Mouse (Mus musculus) megakaryocyte-erythroid progenitor cell, adult 5 weeks (primary cell): ENCODE measurements around the gene Zfp420. TPM values are rescaled to one million over a fixed set of nuclear protein-coding genes. Genes with fewer than 3 reads are reported as not detected.

Experiments used
- polyA plus RNA-seq: library from polyadenylated mRNA; stranded (reverse); fragments of >175 nt; gene quantifications from 2 replicates; pipeline ENCODE4 v1.2.3, GENCODE M21; 2012

The Zfp420 gene
- polyA plus RNA-seq = 0.32 and 0.38 TPM in 2 replicates

GRCm38 (mm10) chr7:29859532-29860517, at the start of gene Zfp420:
TSS of gene Zfp420 (plus strand) at chr7:29859979.

GRCm38 (mm10) chr7:29815910-29816429, 43.8 kb upstream of the Zfp420 start, which contains the start of gene Zfp790:
TSS of gene Zfp790 (plus strand) at chr7:29816114.

GRCm38 (mm10) chr7:29853219-29853842, 6.4 kb upstream of the Zfp420 start, which contains the start of gene Zfp940:
TSS of gene Zfp940 (minus strand) at chr7:29853669.

GRCm38 (mm10) chr7:29905966-29906681, 46.3 kb downstream of the Zfp420 start, which contains the start of gene Zfp27:
TSS of gene Zfp27 (minus strand) at chr7:29906572.

GRCm38 (mm10) chr7:29908130-29908950, 48.6 kb downstream of the Zfp420 start, which contains the start of gene Zfp383:
TSS of gene Zfp383 (plus strand) at chr7:29908223.

Other genes starting within 250 kb of the Zfp420 start
- gene Catsperg2, start 132.9 kb upstream of the Zfp420 start, polyA plus RNA-seq = not detected in 2 replicates
- gene Zfp84, start 91.4 kb upstream of the Zfp420 start, polyA plus RNA-seq = 2.9 and 3.0 TPM in 2 replicates
- 0.51 and 1.00 TPM in 2 replicates for gene Zfp30, start 76.0 kb upstream of the Zfp420 start, polyA plus RNA-seq
- gene Zfp790, start 43.9 kb upstream of the Zfp420 start, polyA plus RNA-seq = 0.60 and 0.65 TPM in 2 replicates
- 0.49 and 0.50 TPM in 2 replicates for gene Zfp940, start 6.3 kb upstream of the Zfp420 start, polyA plus RNA-seq
- 0.27 and 0.28 TPM in 2 replicates for gene Zfp27, start 46.6 kb downstream of the Zfp420 start, polyA plus RNA-seq
- 0.16 TPM in 2 replicates for gene Zfp383, start 48.2 kb downstream of the Zfp420 start, polyA plus RNA-seq
- 13.4 and 15.0 TPM in 2 replicates for gene Zfp74, start 94.1 kb downstream of the Zfp420 start, polyA plus RNA-seq
- gene Zfp568, start 124.0 kb downstream of the Zfp420 start, polyA plus RNA-seq = 2.6 and 3.1 TPM in 2 replicates
- gene Zfp14, start 191.4 kb downstream of the Zfp420 start, polyA plus RNA-seq = not detected in 2 replicates
- 0.11 and 0.21 TPM in 2 replicates for gene Zfp82, start 212.9 kb downstream of the Zfp420 start, polyA plus RNA-seq
- not detected in 2 replicates for gene Gm26920, start 230.4 kb downstream of the Zfp420 start, polyA plus RNA-seq
- gene Zfp566, start 230.5 kb downstream of the Zfp420 start, polyA plus RNA-seq = 2.1 and 2.5 TPM in 2 replicates
- gene Zfp260, start 234.8 kb downstream of the Zfp420 start, polyA plus RNA-seq = 0.36 and 0.46 TPM in 2 replicates